Mouse (Mus musculus) c-Kit-negative CD71-positive TER-119-positive erythroid progenitor cells, embryonic 14.5 days (primary cell): ENCODE results near the gene Eif3k.

ENCODE experiments used
- DNase-seq: peaks from one replicate; pipeline ENCODE4 v3.0.0-alpha.2; 2013; ENCODE audit warnings: low read depth, low spot score

The Eif3k gene

DNA sequence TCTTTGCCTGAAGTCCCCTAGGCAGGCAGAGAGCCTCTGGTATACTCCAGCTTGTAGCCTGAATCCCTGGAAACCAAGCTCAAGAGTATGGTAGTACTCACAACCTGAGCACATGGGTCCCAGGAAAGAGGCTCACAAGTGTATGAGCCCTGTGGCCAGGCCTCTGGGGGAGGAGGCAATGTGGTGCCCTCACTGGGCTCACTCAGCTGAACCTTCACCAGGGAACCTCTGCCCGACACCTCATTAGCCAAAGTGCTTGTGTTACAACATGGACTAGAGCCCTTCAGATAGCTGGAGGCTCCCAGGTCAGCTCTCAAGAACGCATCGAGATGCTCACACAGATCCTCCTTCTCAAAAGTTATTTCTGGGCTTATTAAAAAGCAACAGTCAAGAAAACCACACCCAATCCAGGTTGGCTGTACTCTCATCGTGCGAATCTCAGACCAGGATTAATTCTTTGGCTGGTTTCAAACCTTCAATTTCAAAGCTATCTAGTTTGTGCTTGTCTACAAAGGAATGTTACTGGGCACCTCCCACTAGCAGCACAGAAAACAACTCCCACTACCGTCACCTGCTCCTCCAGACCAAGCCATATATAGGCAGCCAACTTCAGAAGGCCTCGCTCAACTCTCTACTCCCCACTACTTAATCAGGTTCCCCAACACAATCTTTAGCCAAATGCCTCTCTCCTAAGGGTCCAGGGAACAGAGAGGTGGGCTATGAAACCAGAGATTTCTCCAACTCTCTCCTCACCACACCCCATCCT lies 42.1 kb downstream of the Eif3k start:
- no peak for DNase-seq

- DNase-seq = no peak
Observed at GRCm38 (mm10) chr7:28938654-28939053, 43.0 kb downstream of the Eif3k start.

DNA sequence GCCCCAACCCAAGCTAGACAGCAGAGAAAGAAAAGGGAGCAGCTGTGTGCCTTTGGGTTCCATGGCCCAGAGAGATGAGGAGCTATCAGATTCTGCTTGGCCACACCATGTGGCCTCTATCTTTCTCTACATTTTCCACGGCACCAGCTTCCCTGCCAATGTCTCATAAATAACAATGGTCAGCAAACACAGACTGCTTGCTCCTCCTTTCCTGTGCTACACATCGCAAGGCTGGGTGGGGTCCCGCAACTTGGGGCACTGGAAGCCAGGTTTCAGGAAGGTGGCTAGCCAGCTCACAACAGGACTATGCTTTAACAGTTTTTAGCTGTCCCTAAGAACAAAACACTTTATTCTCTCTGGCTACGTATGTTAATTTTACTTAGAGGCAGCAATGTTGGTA lies 44.9 kb downstream of the Eif3k start:
- DNase-seq = no peak

- no peak for DNase-seq
Observed at GRCm38 (mm10) chr7:28933825-28934224, 47.8 kb downstream of the Eif3k start.

GRCm38 (mm10) chr7:28932421-28933041 lies 49.1 kb downstream of the Eif3k start:
- DNase-seq = no peak

GRCm38 (mm10) chr7:28931695-28932039 lies 50.0 kb downstream of the Eif3k start:
- DNase-seq = no peak

GRCm38 (mm10) chr7:28931032-28931694 lies 50.5 kb downstream of the Eif3k start:
- DNase-seq = no peak

DNA sequence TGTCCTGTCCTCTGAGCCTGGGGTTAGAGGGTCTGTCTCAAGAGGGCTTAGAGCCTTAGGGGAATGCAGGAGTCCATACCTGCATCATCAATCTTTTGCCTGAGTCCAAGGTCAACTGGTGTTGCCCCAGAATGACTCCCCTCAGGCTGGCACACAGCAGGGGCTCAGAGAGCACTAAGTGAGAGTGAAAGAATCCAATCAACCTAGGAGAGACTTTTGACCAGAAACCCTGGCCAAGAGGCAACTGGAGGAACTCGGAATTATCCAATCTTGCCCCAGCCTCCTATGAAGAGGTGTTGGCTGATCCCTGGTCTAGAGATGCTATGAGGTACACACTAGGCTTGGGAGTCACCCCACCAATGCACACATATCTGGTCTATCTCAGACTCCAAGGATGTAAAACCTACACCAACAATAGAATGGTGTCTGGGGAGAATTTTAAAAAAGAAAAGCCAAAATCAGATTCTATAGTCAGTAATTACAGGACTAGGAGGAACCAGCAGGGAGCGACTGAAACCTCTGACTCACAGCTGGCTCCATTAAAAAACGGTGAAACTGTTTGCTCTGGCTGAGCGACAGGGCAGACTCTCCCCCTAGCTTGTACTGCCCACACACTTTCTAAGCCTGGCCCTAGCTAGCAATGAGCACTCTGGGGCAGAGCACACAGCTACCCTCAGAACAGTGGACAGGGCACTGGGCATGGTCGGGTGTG lies 51.2 kb downstream of the Eif3k start:
- no peak for DNase-seq

DNA sequence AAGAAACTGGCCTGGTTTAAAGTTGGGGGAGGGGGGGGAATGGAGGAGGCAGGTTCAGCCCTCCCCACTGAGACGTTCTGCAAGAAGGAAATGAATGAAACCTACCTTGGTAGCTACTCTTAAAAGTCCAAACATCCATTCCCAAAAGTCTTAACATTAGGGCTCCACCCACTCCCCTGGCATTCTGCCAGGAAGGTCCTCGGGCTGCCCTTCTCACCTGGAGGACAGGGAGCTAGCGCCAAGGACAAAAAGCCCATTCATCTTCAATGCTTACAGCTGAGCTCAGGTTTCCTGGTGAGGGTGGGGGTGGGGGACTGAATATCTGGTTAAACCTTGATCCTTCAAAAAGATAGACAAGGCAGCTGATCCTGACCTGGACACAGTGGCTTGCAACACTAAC lies 52.3 kb downstream of the Eif3k start:
- DNase-seq = no peak

GRCm38 (mm10) chr7:28926172-28926571 lies 55.5 kb downstream of the Eif3k start:
- DNase-seq = no peak

GRCm38 (mm10) chr7:28925317-28925716 lies 56.3 kb downstream of the Eif3k start:
- no peak for DNase-seq

DNA sequence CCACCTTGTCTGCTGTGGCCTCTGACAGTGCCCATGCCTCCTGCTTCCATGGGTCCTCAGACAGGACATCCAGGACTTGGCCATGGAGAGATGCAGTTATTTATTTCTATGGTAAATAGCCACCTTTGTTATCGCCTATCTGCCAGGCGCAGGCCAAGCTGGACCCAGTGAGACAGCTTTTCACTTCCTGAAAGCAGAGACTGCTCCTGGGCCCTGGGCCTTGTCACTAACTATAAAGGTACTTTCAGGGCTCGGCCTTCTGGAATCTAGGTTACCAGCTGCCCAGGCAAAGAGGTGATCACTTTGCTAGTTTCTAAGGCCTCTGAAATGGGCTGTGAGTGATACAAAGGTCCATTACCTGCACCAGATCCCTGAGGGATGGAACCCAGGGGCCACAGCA lies 56.9 kb downstream of the Eif3k start:
- no peak for DNase-seq

GRCm38 (mm10) chr7:28923865-28924291 lies 57.8 kb downstream of the Eif3k start:
- no peak for DNase-seq

DNA sequence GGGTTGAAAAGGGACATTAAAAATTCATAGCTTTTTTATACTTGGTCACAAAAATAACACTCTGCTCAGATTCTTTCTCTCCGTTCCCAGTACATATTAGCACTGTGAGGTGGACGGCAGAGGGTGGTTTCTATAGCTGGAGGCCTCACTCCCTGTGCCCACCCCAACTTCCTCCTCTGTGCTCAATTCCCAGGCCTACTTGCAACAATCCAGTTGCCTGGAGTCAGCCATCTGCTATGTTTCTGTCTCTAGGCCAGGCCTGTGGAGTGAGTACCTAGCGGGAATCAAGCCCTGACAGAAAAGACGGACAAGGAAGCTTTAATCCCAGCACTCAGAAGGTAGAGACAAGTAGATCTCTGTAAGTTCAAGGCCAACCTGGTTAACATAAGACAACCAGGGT lies 59.1 kb downstream of the Eif3k start:
- no peak for DNase-seq

- no peak for DNase-seq
Observed at GRCm38 (mm10) chr7:28921722-28922465, 59.8 kb downstream of the Eif3k start.
